Mouse (Mus musculus) hindbrain, embryonic 14.5 days (tissue): Measurements from ENCODE around the gene Etfa. TPM values are rescaled to one million over a fixed set of nuclear protein-coding genes. Genes with fewer than 3 reads are reported as not detected.
A peak's percentile ranks its signal among the peaks of the same experiment; 100 is the strongest.

Experiments used
- ATAC-seq: fragments of 200-750 bp; cut with Nextera tagmentation; 2 replicates; pipeline ENCODE4 v1.8.0; 2017; ENCODE audit warnings: moderate number of reproducible peaks, mild to moderate bottlenecking, moderate TSS enrichment, moderate library complexity; ENCODE audit not compliant: low FRiP score
- DNase-seq: peaks from one replicate; pipeline ENCODE4 v3.0.0-alpha.2; 2015; ENCODE audit warnings: low spot score
- H3K27ac ChIP-seq: fragments of 300-500 bp; sonication (generic); 2 replicates; pipeline ENCODE4 v1.5.1; 2014; ENCODE audit warnings: mild to moderate bottlenecking, moderate library complexity
- H3K27me3 ChIP-seq: fragments of 300-500 bp; sonication (generic); 2 replicates; pipeline ENCODE4 v1.6.1; 2014; ENCODE audit warnings: mild to moderate bottlenecking, low read length, mixed read lengths; ENCODE audit not compliant: control insufficient read depth, insufficient read depth
- H3K36me3 ChIP-seq: fragments of 300-500 bp; sonication (generic); replicated peaks from 2 replicates; pipeline ENCODE4 v1.6.1; 2014; ENCODE audit not compliant: control insufficient read depth, insufficient read depth
- H3K4me1 ChIP-seq: fragments of 300-500 bp; sonication (generic); replicated peaks from 2 replicates; pipeline ENCODE4 v1.6.1; 2014; ENCODE audit warnings: antibody characterized with exemption, low read length, mixed read lengths; ENCODE audit not compliant: control insufficient read depth, insufficient read depth
- H3K4me2 ChIP-seq: fragments of 300-500 bp; sonication (generic); replicated peaks from 2 replicates; pipeline ENCODE4 v1.6.1; 2014; ENCODE audit warnings: mild to moderate bottlenecking, moderate library complexity
- H3K4me3 ChIP-seq: fragments of 300-500 bp; sonication (generic); replicated peaks from 2 replicates; pipeline ENCODE4 v1.5.1; 2014; ENCODE audit warnings: mild to moderate bottlenecking, low read length
- H3K9ac ChIP-seq: fragments of 300-500 bp; sonication (generic); 2 replicates; pipeline ENCODE4 v1.6.1; 2014
- H3K9me3 ChIP-seq: fragments of 300-500 bp; sonication (generic); 2 replicates; pipeline ENCODE4 v1.6.1; 2016; ENCODE audit warnings: low read length; ENCODE audit not compliant: control insufficient read depth
- WGBS: fragments of 180-500 bp; shearing (Covaris S2); extraction: QIAGEN DNeasy Blood & Tissue Kit; methylation state at CpG from one replicate; pipeline ENCODE4 v1.1.7; 2014; 5-methylcytosine and 5-hydroxymethylcytosine counted together
- polyA plus RNA-seq: library from polyadenylated mRNA; unstranded; fragments of >200 nt; fragmentation: Nextera tagmentation; extraction: Ambion mirVana; gene quantifications from 2 replicates; pipeline ENCODE4 v1.2.1, GENCODE M21; 2014

Etfa gene
- polyA plus RNA-seq, 1 experiment from 2014 or later = 99.0 TPM

DNA sequence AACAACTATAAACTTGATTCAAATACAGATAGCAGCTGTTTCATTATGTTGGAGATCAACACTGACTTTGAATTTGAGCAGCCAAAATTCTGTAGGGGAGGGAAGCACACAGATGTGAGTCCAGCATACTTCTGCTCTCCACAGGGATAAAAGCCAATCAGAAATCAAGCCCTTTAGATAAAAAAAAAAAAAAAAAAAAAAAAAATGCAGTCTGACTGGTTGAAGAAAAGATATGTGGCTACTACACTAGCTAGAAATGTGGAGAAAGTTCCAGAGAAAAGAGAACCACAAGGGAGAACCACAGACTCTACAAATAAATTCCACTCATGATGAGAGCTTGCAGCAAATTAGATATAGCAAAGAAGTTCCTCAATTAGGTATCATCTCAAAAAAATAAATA lies 33.3 kb downstream of the Etfa start:
- H3K27ac ChIP-seq = no peak overlapping the region

GRCm38 (mm10) chr9:55476084-55476483 lies 36.0 kb downstream of the Etfa start:
- no peak for ATAC-seq
- DNase-seq = no peak
- no peak overlapping the region for H3K27ac ChIP-seq

More for the DNA sequence above, 33.3 kb downstream of the Etfa start:
- Histone ChIP-seq H3K36me3 (peaks cover 3% of the 10 kb centered on the region; the same call in 1 of the 2 replicates), H3K4me3 (no peak overlapping the region), H3K9me3 (no peaks in the 10 kb centered on the region), H3K9ac (no peak overlapping the region), H3K4me2 (no peak overlapping the region), H3K27me3 (no peaks in the 10 kb centered on the region), H3K4me1 (no peaks in the 10 kb centered on the region)
- DNase-seq (no peak), ATAC-seq (no peak)

GRCm38 (mm10) chr9:55468397-55468796 lies 43.6 kb downstream of the Etfa start:
- H3K27ac ChIP-seq = no peak overlapping the region
- no peak for ATAC-seq
- no peak overlapping the region for H3K9ac ChIP-seq
- no peaks in the 10 kb centered on the region for H3K9me3 ChIP-seq
- H3K4me2 ChIP-seq = no peak overlapping the region
- H3K27me3 ChIP-seq = no peaks in the 10 kb centered on the region
- DNase-seq = peak; percentile 61
- H3K36me3 ChIP-seq = peaks cover 5% of the 10 kb centered on the region; the same call in 1 of the 2 replicates
- no peak overlapping the region for H3K4me3 ChIP-seq
- 55% methylated on average over 1 of the region's 1 CpGs for WGBS
- no peaks in the 10 kb centered on the region for H3K4me1 ChIP-seq

More at GRCm38 (mm10) chr9:55476084-55476483, 36.0 kb downstream of the Etfa start:
- Histone ChIP-seq H3K9ac (no peak overlapping the region), H3K4me1 (no peaks in the 10 kb centered on the region), H3K27me3 (no peaks in the 10 kb centered on the region), H3K4me2 (no peak overlapping the region), H3K4me3 (no peak overlapping the region), H3K9me3 (no peaks in the 10 kb centered on the region), H3K36me3 (no peaks in the 10 kb centered on the region)
- 74% methylated on average over 1 of the region's 1 CpGs for WGBS

DNA sequence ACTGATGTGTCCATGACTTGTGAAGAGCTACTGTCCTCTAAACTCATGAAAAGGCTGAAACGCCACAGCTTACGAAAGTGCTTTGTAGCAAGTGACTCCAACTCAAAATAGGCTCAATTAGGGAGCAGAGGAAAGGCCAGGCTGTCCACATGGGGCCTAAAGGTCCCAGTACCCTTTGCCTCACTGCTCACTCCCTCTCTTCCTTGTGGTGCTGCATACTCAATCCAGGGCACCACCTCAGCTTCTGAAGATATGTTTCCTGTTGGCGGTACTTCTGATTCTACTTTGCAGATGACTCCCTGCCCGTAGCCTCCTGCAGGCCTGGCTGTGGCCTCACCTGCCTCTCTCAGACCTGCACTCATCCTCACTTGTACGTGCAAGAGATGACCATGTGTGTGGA lies 58.7 kb downstream of the Etfa start:
- Histone ChIP-seq H3K4me3 (no peak overlapping the region), H3K9me3 (no peaks in the 10 kb centered on the region), H3K9ac (no peak overlapping the region), H3K36me3 (no peaks in the 10 kb centered on the region), H3K4me1 (no peaks in the 10 kb centered on the region), H3K4me2 (no peak overlapping the region), H3K27ac (no peak overlapping the region), H3K27me3 (no peaks in the 10 kb centered on the region)
- ATAC-seq (no peak), DNase-seq (no peak)
- 89% methylated on average over 5 of the region's 5 CpGs for WGBS

DNA sequence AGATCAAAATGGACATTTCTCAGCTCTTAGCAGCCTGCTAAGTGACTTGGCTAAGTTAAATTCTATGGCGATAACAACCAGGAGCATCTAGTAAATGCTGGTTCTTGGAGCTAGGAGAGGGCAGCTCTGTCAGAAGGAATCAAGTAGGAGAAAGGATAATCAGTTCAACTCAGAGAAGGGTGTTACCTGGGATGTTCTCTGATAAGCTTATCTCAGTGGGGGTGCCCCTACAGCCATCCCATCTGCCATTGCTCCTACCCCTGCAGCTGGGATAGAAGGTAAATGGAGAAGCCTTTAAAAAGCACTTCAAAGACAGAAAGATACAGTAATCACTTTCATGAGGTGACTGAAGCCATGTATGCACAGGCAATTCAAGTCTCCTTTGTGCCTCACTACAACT lies 59.1 kb downstream of the Etfa start:
- WGBS = 94% methylated on average over 1 of the region's 1 CpGs
- Histone ChIP-seq H3K27me3 (no peaks in the 10 kb centered on the region), H3K4me3 (no peak overlapping the region), H3K4me1 (no peaks in the 10 kb centered on the region), H3K9me3 (no peaks in the 10 kb centered on the region), H3K27ac (no peak overlapping the region), H3K9ac (no peak overlapping the region), H3K36me3 (no peaks in the 10 kb centered on the region), H3K4me2 (no peak overlapping the region)
- ATAC-seq (no peak), DNase-seq (no peak)

DNA sequence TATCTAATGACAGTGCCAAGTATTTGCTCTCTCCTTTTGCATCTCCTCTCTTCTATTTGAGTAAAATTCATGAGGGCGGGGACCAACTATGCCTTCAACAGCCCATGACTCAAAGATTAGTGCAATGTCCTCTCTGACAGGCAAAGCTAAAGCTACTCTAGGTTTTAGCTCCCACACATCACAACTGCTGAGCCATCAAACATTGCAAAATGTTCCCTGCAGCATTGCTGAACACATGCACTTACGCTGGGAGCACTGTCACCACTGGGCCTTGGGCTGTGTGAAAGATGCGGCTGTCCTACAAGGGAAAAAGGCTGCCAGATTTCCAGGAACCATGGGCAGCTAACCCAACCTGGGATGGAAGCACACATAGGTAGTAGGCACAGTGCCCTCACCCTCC lies 60.6 kb downstream of the Etfa start:
- Histone ChIP-seq H3K4me2 (no peak overlapping the region), H3K9me3 (no peaks in the 10 kb centered on the region), H3K27ac (no peak overlapping the region), H3K36me3 (no peaks in the 10 kb centered on the region), H3K27me3 (no peaks in the 10 kb centered on the region), H3K4me1 (no peaks in the 10 kb centered on the region), H3K9ac (no peak overlapping the region), H3K4me3 (no peak overlapping the region)
- 91% methylated on average over 3 of the region's 3 CpGs for WGBS
- DNase-seq (no peak), ATAC-seq (no peak)

DNA sequence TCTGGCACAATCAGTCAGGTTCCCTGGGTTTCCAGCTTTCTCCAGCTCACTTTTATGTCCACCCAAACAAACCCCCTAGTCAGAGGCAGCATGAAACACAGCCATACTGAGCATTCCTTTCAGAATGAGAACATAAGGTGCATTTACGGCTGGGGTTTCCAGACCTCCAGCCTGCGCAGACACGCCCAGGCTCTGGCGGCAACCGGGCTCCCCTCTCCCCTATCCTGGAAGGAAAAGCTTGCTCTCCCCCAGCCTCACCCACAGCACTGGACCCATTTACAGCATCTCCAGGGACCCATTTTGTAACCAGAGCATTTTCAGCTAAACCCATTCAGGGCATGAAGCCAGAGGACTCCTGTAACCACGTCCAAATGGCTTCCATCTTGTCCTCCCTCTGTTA lies 62.0 kb downstream of the Etfa start:
- H3K27me3 ChIP-seq = no peaks in the 10 kb centered on the region
- WGBS = 89% methylated on average over 6 of the region's 6 CpGs
- H3K9me3 ChIP-seq = no peaks in the 10 kb centered on the region
- no peak for DNase-seq
- H3K4me3 ChIP-seq = no peak overlapping the region
- H3K9ac ChIP-seq = no peak overlapping the region
- no peak for ATAC-seq
- no peaks in the 10 kb centered on the region for H3K4me1 ChIP-seq
- H3K36me3 ChIP-seq = no peaks in the 10 kb centered on the region
- no peak overlapping the region for H3K27ac ChIP-seq
- H3K4me2 ChIP-seq = no peak overlapping the region

DNA sequence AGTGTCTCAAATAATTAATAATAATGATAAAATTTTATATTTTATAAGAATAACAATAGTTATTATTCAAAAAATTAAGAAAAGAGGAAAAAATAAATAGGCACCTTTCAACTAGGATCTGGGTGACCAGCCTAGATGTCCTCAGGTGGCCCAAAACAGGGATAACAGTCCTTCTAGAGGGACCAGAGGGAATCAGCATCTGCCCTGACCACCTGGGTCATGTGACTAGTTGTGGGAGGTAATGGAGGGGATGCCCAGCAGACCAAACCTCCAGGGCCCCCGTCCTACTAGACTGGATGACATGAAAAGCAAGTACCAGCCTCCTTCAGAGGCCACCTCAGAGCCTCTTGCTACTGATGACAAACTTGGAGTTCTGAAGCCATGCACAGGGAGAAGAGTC lies 62.9 kb downstream of the Etfa start:
- ATAC-seq (no peak), DNase-seq (no peak)
- Histone ChIP-seq H3K4me3 (no peak overlapping the region), H3K4me2 (no peak overlapping the region), H3K27me3 (no peaks in the 10 kb centered on the region), H3K9me3 (no peaks in the 10 kb centered on the region), H3K4me1 (no peaks in the 10 kb centered on the region), H3K27ac (no peak overlapping the region), H3K9ac (no peak overlapping the region), H3K36me3 (no peaks in the 10 kb centered on the region)
- WGBS = 58% methylated on average over 1 of the region's 1 CpGs

DNA sequence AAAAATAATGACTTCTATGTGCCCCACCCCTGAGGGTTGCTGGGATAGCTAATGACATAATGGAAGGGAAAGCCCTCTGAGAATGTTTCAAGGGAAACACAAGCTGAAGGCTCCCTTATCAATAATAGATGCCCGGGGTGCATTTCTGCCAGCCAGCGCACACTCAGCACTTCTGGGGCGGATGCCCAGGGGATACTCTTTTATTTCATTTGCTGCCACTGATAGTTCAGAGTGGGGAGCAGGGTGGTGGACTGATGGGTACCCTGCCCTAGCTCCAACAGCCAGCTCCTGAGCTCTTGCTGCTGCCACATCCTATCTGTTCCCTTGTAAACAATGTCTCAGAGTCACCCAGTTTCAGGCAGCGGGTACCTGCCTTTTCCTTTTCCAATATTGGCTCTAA lies 64.5 kb downstream of the Etfa start:
- Histone ChIP-seq H3K9me3 (no peaks in the 10 kb centered on the region), H3K27me3 (no peaks in the 10 kb centered on the region), H3K9ac (no peak overlapping the region), H3K36me3 (no peaks in the 10 kb centered on the region), H3K4me1 (no peaks in the 10 kb centered on the region), H3K27ac (no peak overlapping the region), H3K4me3 (no peak overlapping the region), H3K4me2 (no peak overlapping the region)
- ATAC-seq (no peak), DNase-seq (no peak)
- 64% methylated on average over 4 of the region's 4 CpGs for WGBS

DNA sequence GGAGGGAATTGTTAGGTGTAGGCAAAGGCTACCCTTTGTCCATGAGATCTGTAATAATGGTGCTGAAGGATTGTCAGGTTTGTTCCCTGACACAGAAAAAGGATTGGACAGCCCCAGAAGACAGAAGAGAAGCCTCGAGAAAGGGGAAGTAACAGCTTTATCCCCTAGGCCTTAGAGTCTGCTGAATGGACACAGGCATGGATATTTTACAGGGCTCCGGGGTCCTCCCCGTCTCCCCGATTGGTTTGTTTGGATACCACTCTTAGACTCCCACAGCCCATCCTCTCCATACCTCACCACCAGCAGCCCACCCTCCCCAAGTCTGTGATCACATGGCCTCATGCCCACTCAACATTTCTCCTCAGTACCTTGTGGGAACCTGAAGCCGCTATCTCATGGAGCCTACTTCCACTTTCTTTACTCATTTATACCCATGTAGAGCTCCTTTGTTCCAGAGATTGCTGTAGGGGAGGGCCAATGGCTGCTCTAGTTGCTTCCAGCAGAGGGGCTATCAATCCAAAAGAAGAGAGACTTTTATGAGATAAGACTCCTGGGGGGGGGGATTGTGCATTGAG lies 72.8 kb downstream of the Etfa start:
- no peak for ATAC-seq

More for the DNA sequence above, 72.8 kb downstream of the Etfa start:
- H3K9me3 ChIP-seq = no peaks in the 10 kb centered on the region
- no peak for DNase-seq
- no peaks in the 10 kb centered on the region for H3K4me1 ChIP-seq
- no peak overlapping the region for H3K27ac ChIP-seq
- H3K4me3 ChIP-seq = no peak overlapping the region
- no peaks in the 10 kb centered on the region for H3K27me3 ChIP-seq
- WGBS = 90% methylated on average over 5 of the region's 5 CpGs
- H3K4me2 ChIP-seq = no peak overlapping the region
- no peaks in the 10 kb centered on the region for H3K36me3 ChIP-seq
- no peak overlapping the region for H3K9ac ChIP-seq
